27 mouse cellular contexts compared by ENCODE assay signal in genomic region chr17:87664238-87664637, GRCm38 (mm10). TPM values are rescaled to one million over a fixed set of nuclear protein-coding genes. Genes with fewer than 3 reads are reported as not detected.
"Had no signal": no experiment of that assay in that cellular context is flagged by ENCODE, and none has a peak within 500 bp of the region (broad histone marks: within the 10 kb centered on the region; RNA-seq: fewer than 3 reads in every experiment).

No protein-coding gene starts in this region.

- H3K36me3 ChIP-seq: heart, embryonic 13.5 days; heart, embryonic 15.5 days; hindbrain, embryonic 13.5 days; hindbrain, embryonic 15.5 days; kidney, embryonic 15.5 days; limb, embryonic 13.5 days; limb, embryonic 15.5 days; liver, embryonic 12.5 days had no signal

- H3K27me3 ChIP-seq: heart, embryonic 13.5 days; heart, embryonic 15.5 days; hindbrain, embryonic 13.5 days; hindbrain, embryonic 15.5 days; kidney, embryonic 15.5 days; limb, embryonic 13.5 days; limb, embryonic 15.5 days; liver, embryonic 12.5 days had no signal

- H3K4me3 ChIP-seq: heart, adult 2 months; heart, embryonic 13.5 days; heart, embryonic 15.5 days; hindbrain, embryonic 13.5 days; hindbrain, embryonic 15.5 days; kidney, embryonic 15.5 days; limb, embryonic 13.5 days; limb, embryonic 15.5 days; liver, embryonic 12.5 days had no signal

- H3K4me1 ChIP-seq: heart, embryonic 13.5 days; heart, embryonic 15.5 days; hindbrain, embryonic 13.5 days; hindbrain, embryonic 15.5 days; kidney, embryonic 15.5 days; limb, embryonic 13.5 days; limb, embryonic 15.5 days; liver, embryonic 12.5 days had no signal

- DNase-seq: gastrocnemius, postnatal 14 days; gastrocnemius, postnatal 36 days; heart, adult 2 months; heart, postnatal 14 days; heart, postnatal 36 days; kidney, adult 18-20 months; kidney, adult 8-10 months; kidney, postnatal 14 days; kidney, postnatal 36 days; layer of hippocampus, adult 9-11 months; layer of hippocampus, postnatal 36 days; left cerebral cortex, postnatal 4 days had no signal

- ATAC-seq: hindbrain, postnatal 0 days; intestine, postnatal 0 days; liver, embryonic 12.5 days had no signal

- H3K4me2 ChIP-seq: heart, embryonic 11.5 days; heart, embryonic 13.5 days; heart, embryonic 15.5 days; hindbrain, embryonic 13.5 days; hindbrain, embryonic 15.5 days; kidney, embryonic 15.5 days; limb, embryonic 13.5 days; limb, embryonic 15.5 days; liver, embryonic 12.5 days had no signal

- H3K9me3 ChIP-seq: heart, embryonic 13.5 days; heart, embryonic 15.5 days; hindbrain, embryonic 13.5 days; hindbrain, embryonic 15.5 days; kidney, embryonic 15.5 days; limb, embryonic 13.5 days; limb, embryonic 15.5 days; liver, embryonic 12.5 days had no signal

- H3K27ac ChIP-seq: heart, adult 2 months; heart, embryonic 13.5 days; heart, embryonic 15.5 days; hindbrain, embryonic 13.5 days; hindbrain, embryonic 15.5 days; hindbrain, postnatal 0 days; kidney, embryonic 15.5 days; kidney, postnatal 0 days; limb, embryonic 13.5 days; limb, embryonic 15.5 days; liver, embryonic 12.5 days; liver, embryonic 14.5 days had no signal

- H3K9ac ChIP-seq: heart, embryonic 13.5 days; heart, embryonic 15.5 days; hindbrain, embryonic 13.5 days; hindbrain, embryonic 15.5 days; kidney, embryonic 15.5 days; limb, embryonic 13.5 days; limb, embryonic 15.5 days; liver, embryonic 12.5 days; liver, embryonic 14.5 days had no signal

RNA-seq across cellular contexts. Expression of gene Epcam, which starts 28.5 kb away (rescaled TPM):
- total RNA-seq: gastrocnemius, adult 8-10 months; gastrocnemius, postnatal 36 days; heart, adult 2 months; heart, postnatal 36 days; left cerebral cortex, adult 18-20 months had no signal
